Mouse (Mus musculus) E14TG2a.4 (cell line): ENCODE data around the gene Tctex1d2.

Experiments
- CTCF ChIP-seq: conservative IDR thresholded peaks from 2 replicates; pipeline ENCODE4 v1.5.1; 2014; ENCODE audit warnings: low read length
- NANOG ChIP-seq: IDR thresholded peaks from 2 replicates; pipeline ENCODE4 v1.6.1; 2014; ENCODE audit warnings: borderline replicate concordance, low read length, mixed read lengths

GRCm38 (mm10) chr16:32390882-32391281, 28.6 kb upstream of the Tctex1d2 start:
- TF ChIP-seq CTCF (no peak), NANOG (no peak)
